Mouse (Mus musculus): ENCODE data around the gene Zfp609.
"Not testable (repeated sequence)": the region's sequence is repeated elsewhere in the genome, so short reads cannot be mapped to it uniquely, and the experiment has no call there.

Gene Zfp609

GRCm38 (mm10) chr9:65667701-65668100, 159.7 kb downstream of the Zfp609 start, which contains the start of gene Oaz2:
Oaz2 (plus strand) TSS chr9:65668001.
- DNase-seq = no peak

GRCm38 (mm10) chr9:65666042-65666441, 161.3 kb downstream of the Zfp609 start:
- peak; percentile 83 for DNase-seq

- DNase-seq = peak; percentile 82
Measured at GRCm38 (mm10) chr9:65664163-65664562, 163.2 kb downstream of the Zfp609 start.

GRCm38 (mm10) chr9:65661493-65661892, 165.9 kb downstream of the Zfp609 start:
- DNase-seq = no peak

- no peak for DNase-seq
Measured at GRCm38 (mm10) chr9:65661029-65661428, 166.3 kb downstream of the Zfp609 start.

GRCm38 (mm10) chr9:65657218-65657617, 170.1 kb downstream of the Zfp609 start:
- DNase-seq = no peak

- DNase-seq = peak; percentile 46
Measured at GRCm38 (mm10) chr9:65655540-65655939, 171.8 kb downstream of the Zfp609 start.

GRCm38 (mm10) chr9:65654700-65655237, 172.6 kb downstream of the Zfp609 start:
- no peak for DNase-seq

- DNase-seq = no peak
Measured at GRCm38 (mm10) chr9:65653741-65654140, 173.6 kb downstream of the Zfp609 start.

GRCm38 (mm10) chr9:65651957-65652356, 175.4 kb downstream of the Zfp609 start:
- not testable (repeated sequence) for DNase-seq

GRCm38 (mm10) chr9:65649997-65650396, 177.4 kb downstream of the Zfp609 start:
- DNase-seq = no peak

GRCm38 (mm10) chr9:65648730-65649129, 178.6 kb downstream of the Zfp609 start:
- DNase-seq = no peak

GRCm38 (mm10) chr9:65646782-65647181, 180.6 kb downstream of the Zfp609 start:
- no peak for DNase-seq

- no peak for DNase-seq
Measured at GRCm38 (mm10) chr9:65645984-65646383, 181.4 kb downstream of the Zfp609 start.

- DNase-seq = no peak
Measured at GRCm38 (mm10) chr9:65644960-65645359, 182.4 kb downstream of the Zfp609 start.

- no peak for DNase-seq
Measured at GRCm38 (mm10) chr9:65642546-65642945, 184.8 kb downstream of the Zfp609 start.

Data from thymus, postnatal 4 days (tissue).